Mouse (Mus musculus): ENCODE measurements at regions not wholly inside any gene's neighbourhood (a gene's known extent, or its start where the extent isn't known, plus 50 kb on each side); places are given as distances from the start of the nearest gene placed in this dataset.

GRCm38 (mm10) chr1:184330516-184331350, 296.6 kb upstream of the 1700056E22Rik start:
- Histone ChIP-seq H3K9ac (ENCODE audit: insufficient read depth, low read depth, low read length, poor library complexity, severe bottlenecking) (no peak overlapping the region), H3K4me1 (ENCODE audit: control insufficient read depth in 2 of 2, insufficient read depth in 2 of 2, low read length in 2 of 2, poor library complexity in 1 of 2) (no peaks in the 10 kb centered on the region), H3K9me3 (ENCODE audit: control insufficient read depth, insufficient read depth, low read depth, low read length) (no peaks in the 10 kb centered on the region), H3K36me3 (ENCODE audit: control insufficient read depth, insufficient read depth, low read length, poor library complexity, severe bottlenecking) (no peaks in the 10 kb centered on the region), H3K27ac (ENCODE audit: insufficient read depth, low read depth, low read length, poor library complexity, severe bottlenecking) (no peak overlapping the region), H3K4me3 (ENCODE audit: insufficient read depth in 1 of 2, low read depth in 1 of 2, low read length in 2 of 2, poor library complexity in 1 of 2, severe bottlenecking in 1 of 2) (no peak overlapping the region)
- DNase-seq (ENCODE audit: low read depth, low spot score) = no peak
- in situ Hi-C loops (cut with MboI; ENCODE audit: low sequenced_read_pairs in 2 of 2, unreplicated experiment in 2 of 2) = no loop called here
- TF ChIP-seq MAFK (IDR thresholded peaks at IDR 0.05; ENCODE audit: insufficient read depth, low read depth, low read length) = no peak
- no peak for TF ChIP-seq HCFC1 (IDR thresholded peaks at IDR 0.05; ENCODE audit: borderline replicate concordance, insufficient read depth, low read length)
- TF ChIP-seq CHD2 (IDR thresholded peaks at IDR 0.05; ENCODE audit: low read depth, low read length) = no peak
- no peak for TF ChIP-seq ZC3H11A (IDR thresholded peaks at IDR 0.05; ENCODE audit: borderline replicate concordance, low read depth, low read length)
- TF ChIP-seq ZNF384 (IDR thresholded peaks at IDR 0.05; ENCODE audit: low read depth, low read length) = no peak

GRCm38 (mm10) chr1:184326191-184326590, 292.1 kb upstream of the 1700056E22Rik start:
- no peak overlapping the region for H3K4me3 ChIP-seq (ENCODE audit: insufficient read depth in 1 of 2, low read depth in 1 of 2, low read length in 2 of 2, poor library complexity in 1 of 2, severe bottlenecking in 1 of 2)
- no peaks in the 10 kb centered on the region for H3K9me3 ChIP-seq (ENCODE audit: control insufficient read depth, insufficient read depth, low read depth, low read length)
- no peak overlapping the region for H3K9ac ChIP-seq (ENCODE audit: insufficient read depth, low read depth, low read length, poor library complexity, severe bottlenecking)
- H3K4me1 ChIP-seq (ENCODE audit: control insufficient read depth in 2 of 2, insufficient read depth in 2 of 2, low read length in 2 of 2, poor library complexity in 1 of 2) = no peaks in the 10 kb centered on the region
- DNase-seq (ENCODE audit: low read depth, low spot score) = no peak
- in situ Hi-C loops (cut with MboI; ENCODE audit: low sequenced_read_pairs in 2 of 2, unreplicated experiment in 2 of 2) = no loop called here
- TF ChIP-seq HCFC1 (IDR thresholded peaks at IDR 0.05; ENCODE audit: borderline replicate concordance, insufficient read depth, low read length) (no peak), CHD2 (IDR thresholded peaks at IDR 0.05; ENCODE audit: low read depth, low read length) (no peak), MAFK (IDR thresholded peaks at IDR 0.05; ENCODE audit: insufficient read depth, low read depth, low read length) (no peak), ZC3H11A (IDR thresholded peaks at IDR 0.05; ENCODE audit: borderline replicate concordance, low read depth, low read length) (no peak), ZNF384 (IDR thresholded peaks at IDR 0.05; ENCODE audit: low read depth, low read length) (no peak)
- H3K27ac ChIP-seq (ENCODE audit: insufficient read depth, low read depth, low read length, poor library complexity, severe bottlenecking) = no peak overlapping the region
- no peaks in the 10 kb centered on the region for H3K36me3 ChIP-seq (ENCODE audit: control insufficient read depth, insufficient read depth, low read length, poor library complexity, severe bottlenecking)

GRCm38 (mm10) chr1:184324234-184324633, 290.1 kb upstream of the 1700056E22Rik start:
- in situ Hi-C loops (cut with MboI; ENCODE audit: low sequenced_read_pairs in 2 of 2, unreplicated experiment in 2 of 2) = no loop called here

GRCm38 (mm10) chr1:184320521-184321177, 286.5 kb upstream of the 1700056E22Rik start:
- H3K9me3 ChIP-seq (ENCODE audit: control insufficient read depth, insufficient read depth, low read depth, low read length) = no peaks in the 10 kb centered on the region
- H3K4me1 ChIP-seq (ENCODE audit: control insufficient read depth in 2 of 2, insufficient read depth in 2 of 2, low read length in 2 of 2, poor library complexity in 1 of 2) = no peaks in the 10 kb centered on the region
- no peaks in the 10 kb centered on the region for H3K36me3 ChIP-seq (ENCODE audit: control insufficient read depth, insufficient read depth, low read length, poor library complexity, severe bottlenecking)
- in situ Hi-C loops (cut with MboI; ENCODE audit: low sequenced_read_pairs in 2 of 2, unreplicated experiment in 2 of 2) = no loop called here
- TF ChIP-seq CHD2 (IDR thresholded peaks at IDR 0.05; ENCODE audit: low read depth, low read length) = no peak
- TF ChIP-seq HCFC1 (IDR thresholded peaks at IDR 0.05; ENCODE audit: borderline replicate concordance, insufficient read depth, low read length) = no peak
- TF ChIP-seq ZNF384 (IDR thresholded peaks at IDR 0.05; ENCODE audit: low read depth, low read length) = no peak
- TF ChIP-seq MAFK (IDR thresholded peaks at IDR 0.05; ENCODE audit: insufficient read depth, low read depth, low read length) = no peak
- TF ChIP-seq ZC3H11A (IDR thresholded peaks at IDR 0.05; ENCODE audit: borderline replicate concordance, low read depth, low read length) = no peak
- no peak overlapping the region for H3K27ac ChIP-seq (ENCODE audit: insufficient read depth, low read depth, low read length, poor library complexity, severe bottlenecking)
- no peak for DNase-seq (ENCODE audit: low read depth, low spot score)
- H3K9ac ChIP-seq (ENCODE audit: insufficient read depth, low read depth, low read length, poor library complexity, severe bottlenecking) = no peak overlapping the region
- no peak overlapping the region for H3K4me3 ChIP-seq (ENCODE audit: insufficient read depth in 1 of 2, low read depth in 1 of 2, low read length in 2 of 2, poor library complexity in 1 of 2, severe bottlenecking in 1 of 2)

More at GRCm38 (mm10) chr1:184324234-184324633, 290.1 kb upstream of the 1700056E22Rik start:
- Histone ChIP-seq H3K9me3 (ENCODE audit: control insufficient read depth, insufficient read depth, low read depth, low read length) (no peaks in the 10 kb centered on the region), H3K27ac (ENCODE audit: insufficient read depth, low read depth, low read length, poor library complexity, severe bottlenecking) (no peak overlapping the region), H3K4me1 (ENCODE audit: control insufficient read depth in 2 of 2, insufficient read depth in 2 of 2, low read length in 2 of 2, poor library complexity in 1 of 2) (no peaks in the 10 kb centered on the region), H3K36me3 (ENCODE audit: control insufficient read depth, insufficient read depth, low read length, poor library complexity, severe bottlenecking) (no peaks in the 10 kb centered on the region), H3K9ac (ENCODE audit: insufficient read depth, low read depth, low read length, poor library complexity, severe bottlenecking) (no peak overlapping the region), H3K4me3 (ENCODE audit: insufficient read depth in 1 of 2, low read depth in 1 of 2, low read length in 2 of 2, poor library complexity in 1 of 2, severe bottlenecking in 1 of 2) (no peak overlapping the region)
- DNase-seq (ENCODE audit: low read depth, low spot score) = no peak
- TF ChIP-seq CHD2 (IDR thresholded peaks at IDR 0.05; ENCODE audit: low read depth, low read length) = no peak
- no peak for TF ChIP-seq ZNF384 (IDR thresholded peaks at IDR 0.05; ENCODE audit: low read depth, low read length)
- TF ChIP-seq MAFK (IDR thresholded peaks at IDR 0.05; ENCODE audit: insufficient read depth, low read depth, low read length) = no peak
- no peak for TF ChIP-seq HCFC1 (IDR thresholded peaks at IDR 0.05; ENCODE audit: borderline replicate concordance, insufficient read depth, low read length)
- TF ChIP-seq ZC3H11A (IDR thresholded peaks at IDR 0.05; ENCODE audit: borderline replicate concordance, low read depth, low read length) = no peak
